Comparison of ENCODE assay signal across 29 mouse cellular contexts in genomic region chr16:19179214-19180010, GRCm38 (mm10).
DNase-seq lines count a peak whose midpoint lies in the region; ATAC-seq and TF ChIP-seq lines count a peak whose summit lies in the region.
"Had no signal": no experiment of that assay in that cellular context is flagged by ENCODE, and none has a peak within 500 bp of the region (broad histone marks: within the 10 kb centered on the region; RNA-seq: fewer than 3 reads in every experiment).

No protein-coding gene starts in this region.

- peak; percentile 55 for TF ChIP-seq POLR2A in CH12.LX (IDR thresholded peaks at IDR 0.05; ENCODE audit: low read depth, low read length)

- DNase-seq in 416B (ENCODE audit: low read depth) (peak; percentile 29), CH12.LX (ENCODE audit: extremely low read depth) (peak; percentile 97)
- peak; percentile 44 to 65 for DNase-seq in spleen, adult 18-20 months
- DNase-seq in forebrain, embryonic 14.5 days (ENCODE audit: low spot score) = no peak
- no peak for DNase-seq in layer of hippocampus, postnatal 14 days (ENCODE audit: low spot score in 2 of 2)
- DNase-seq in adrenal gland, adult 8-10 months = no peak
- DNase-seq: adrenal gland, postnatal 36 days; cerebellum, adult 11-12 months; cerebellum, postnatal 25 days; embryo, embryonic 11 days; kidney, adult 11 months; kidney, postnatal 4 days; layer of hippocampus, adult 9-11 months; left cerebral cortex, postnatal 4 days; liver; lung, postnatal 10 days; midbrain, embryonic 14.5 days; right cerebral cortex, adult 18-20 months; right cerebral cortex, postnatal 4 days; thymus, postnatal 36 days had no signal

- 0 out of 2 replicates have a peak overlapping the region, but pooled peaks have one; percentile 37 for H3K4me2 ChIP-seq in CH12.LX (ENCODE audit: insufficient read depth, low read depth, poor library complexity, severe bottlenecking)
- no peak overlapping the region for H3K4me2 ChIP-seq in forebrain, embryonic 14.5 days (ENCODE audit: low read length)
- no peak overlapping the region for H3K4me2 ChIP-seq in intestine, postnatal 0 days (replicated peaks; ENCODE audit: low read depth)
- H3K4me2 ChIP-seq: embryonic facial prominence, embryonic 13.5 days; forebrain, embryonic 12.5 days; heart, embryonic 11.5 days; kidney, embryonic 15.5 days; neural tube, embryonic 13.5 days had no signal

- H3K9me3 ChIP-seq in CH12.LX (replicated peaks; ENCODE audit: low read length) = no peaks in the 10 kb centered on the region
- no peaks in the 10 kb centered on the region for H3K9me3 ChIP-seq in forebrain, embryonic 14.5 days (replicated peaks; ENCODE audit: control insufficient read depth, low read length)
- no peaks in the 10 kb centered on the region for H3K9me3 ChIP-seq in intestine, postnatal 0 days (ENCODE audit: control insufficient read depth)
- H3K9me3 ChIP-seq: embryonic facial prominence, embryonic 13.5 days; forebrain, embryonic 12.5 days; kidney, embryonic 15.5 days; neural tube, embryonic 13.5 days had no signal

- TF ChIP-seq RAD21 in CH12.LX (IDR thresholded peaks at IDR 0.05; ENCODE audit: low read depth, low read length) = peak; percentile 38

- WGBS in forebrain, embryonic 14.5 days = 23% methylated on average over 1 of the region's 1 CpGs
- WGBS in intestine, postnatal 0 days = 12% methylated on average over 1 of the region's 1 CpGs

- peak; percentile 100 for TF ChIP-seq EP300 in CH12.LX (IDR thresholded peaks at IDR 0.05; ENCODE audit: low read length)

- dilution Hi-C loops in CH12.LX (cut with MboI; ENCODE audit: extremely low pct_ligation_motif_present, extremely low pct_unique_long_range_greater_than_20kb, low sequenced_read_pairs) = no loop called here

- in situ Hi-C loops in CH12.LX (cut with MboI; ENCODE audit: low pct_ligation_motif_present, low pct_unique_long_range_greater_than_20kb, low sequenced_read_pairs) = no loop called here

- no peaks in the 10 kb centered on the region for H3K27me3 ChIP-seq in CH12.LX (replicated peaks)
- H3K27me3 ChIP-seq in forebrain, embryonic 14.5 days (replicated peaks; ENCODE audit: control insufficient read depth, insufficient read depth, low read length) = no peaks in the 10 kb centered on the region
- no peaks in the 10 kb centered on the region for H3K27me3 ChIP-seq in intestine, postnatal 0 days (replicated peaks; ENCODE audit: control insufficient read depth, insufficient read depth, low read length)
- H3K27me3 ChIP-seq: embryonic facial prominence, embryonic 13.5 days; forebrain, embryonic 12.5 days; kidney, embryonic 15.5 days; neural tube, embryonic 13.5 days had no signal

- peaks cover 0 to 1% of the 10 kb centered on the region in 2 experiments for H3K36me3 ChIP-seq in CH12.LX (replicated peaks in 1 of 2; ENCODE audit: control insufficient read depth in 1 of 2, insufficient read depth in 1 of 2, low read length in 1 of 2)
- H3K36me3 ChIP-seq in forebrain, embryonic 14.5 days (ENCODE audit: control insufficient read depth, insufficient read depth, low read length) = no peaks in the 10 kb centered on the region
- H3K36me3 ChIP-seq in intestine, postnatal 0 days (ENCODE audit: control insufficient read depth, insufficient read depth) = no peaks in the 10 kb centered on the region
- H3K36me3 ChIP-seq: embryonic facial prominence, embryonic 13.5 days; forebrain, embryonic 12.5 days; kidney, embryonic 15.5 days; neural tube, embryonic 13.5 days had no signal

- H3K4me3 ChIP-seq in CH12.LX (replicated peaks in 1 of 3; ENCODE audit: low read depth in 2 of 3, low read length in 2 of 3, poor library complexity in 1 of 3) = no peak overlapping the region
- no peak overlapping the region for H3K4me3 ChIP-seq in forebrain, embryonic 14.5 days (ENCODE audit: low read depth, low read length)
- H3K4me3 ChIP-seq in intestine, postnatal 0 days (ENCODE audit: low read depth, low read length) = no peak overlapping the region
- H3K4me3 ChIP-seq: embryonic facial prominence, embryonic 13.5 days; erythroblast, embryonic 14.5 days; forebrain, embryonic 12.5 days; kidney, embryonic 15.5 days; myocyte; neural tube, embryonic 13.5 days had no signal

- 0 out of 4 replicates have a peak, but pooled peaks of 1 of the 2 experiments have one; percentile 15 for TF ChIP-seq CTCF in CH12.LX (conservative IDR thresholded peaks at IDR 0.05 in 1 of 2, IDR thresholded peaks at IDR 0.05 in 1 of 2; ENCODE audit: low read depth in 2 of 2, low read length in 2 of 2)
- no peak for TF ChIP-seq CTCF in intestine, postnatal 0 days (IDR thresholded peaks at IDR 0.05; ENCODE audit: low read depth)

- H3K9ac ChIP-seq in CH12.LX (ENCODE audit: insufficient read depth, low read depth) = peak overlapping the region; percentile 66
- H3K9ac ChIP-seq in forebrain, embryonic 14.5 days (ENCODE audit: low read length) = no peak overlapping the region
- no peak overlapping the region for H3K9ac ChIP-seq in intestine, postnatal 0 days (ENCODE audit: low read depth, low read length)
- H3K9ac ChIP-seq: embryonic facial prominence, embryonic 13.5 days; forebrain, embryonic 12.5 days; kidney, embryonic 15.5 days; neural tube, embryonic 13.5 days had no signal

- peaks cover 15 to 53% of the 10 kb centered on the region in 2 experiments for H3K4me1 ChIP-seq in CH12.LX (ENCODE audit: control insufficient read depth in 1 of 2, insufficient read depth in 2 of 2)
- no peaks in the 10 kb centered on the region for H3K4me1 ChIP-seq in forebrain, embryonic 14.5 days (ENCODE audit: control insufficient read depth, insufficient read depth, low read length)
- no peaks in the 10 kb centered on the region for H3K4me1 ChIP-seq in intestine, postnatal 0 days (replicated peaks; ENCODE audit: control insufficient read depth, insufficient read depth, low read length)
- H3K4me1 ChIP-seq: embryonic facial prominence, embryonic 13.5 days; forebrain, embryonic 12.5 days; kidney, embryonic 15.5 days; neural tube, embryonic 13.5 days had no signal

- no peaks in the 10 kb centered on the region for H3K79me2 ChIP-seq in CH12.LX (replicated peaks; ENCODE audit: control insufficient read depth, extremely low read depth, insufficient read depth, poor library complexity, severe bottlenecking)

- peak; percentile 46 for ATAC-seq in megakaryocyte progenitor cell, adult 5-6 weeks (replicated peaks; ENCODE audit: poor library complexity)
- ATAC-seq in forebrain, embryonic 14.5 days = no peak
- ATAC-seq in intestine, postnatal 0 days = no peak

- peak overlapping the region; percentile 97 for H3K27ac ChIP-seq in CH12.LX (ENCODE audit: insufficient read depth, low read depth)
- no peak overlapping the region for H3K27ac ChIP-seq in forebrain, embryonic 14.5 days (ENCODE audit: low read depth, low read length)
- no peak overlapping the region for H3K27ac ChIP-seq in intestine, postnatal 0 days (ENCODE audit: low read depth, low read length)
- H3K27ac ChIP-seq: embryonic facial prominence, embryonic 13.5 days; forebrain, embryonic 12.5 days; kidney, embryonic 15.5 days; neural tube, embryonic 13.5 days had no signal

TF ChIP-seq in CH12.LX, 34 proteins besides CTCF, POLR2A, EP300 and RAD21 (continues in another document):
- TF ChIP-seq JUN (IDR thresholded peaks at IDR 0.05; ENCODE audit: insufficient read depth, low read depth, low read length) (peak; percentile 85), JUND (conservative IDR thresholded peaks at IDR 0.05; ENCODE audit: low read depth, low read length) (peak; percentile 91), HCFC1 (IDR thresholded peaks at IDR 0.05; ENCODE audit: low read depth, low read length) (0 out of 2 replicates have a peak, but pooled peaks have one; percentile 6), ZNF384 (IDR thresholded peaks at IDR 0.05; ENCODE audit: low read depth, low read length) (peak; percentile 74), SMC3 (IDR thresholded peaks at IDR 0.05; ENCODE audit: low read depth, low read length) (peak; percentile 38), TBP (conservative IDR thresholded peaks at IDR 0.05; ENCODE audit: low read depth, low read length) (peak; percentile 63), GABPA (IDR thresholded peaks at IDR 0.05; ENCODE audit: insufficient replicate concordance, low read depth, low read length) (no peak), ZKSCAN1 (IDR thresholded peaks at IDR 0.05; ENCODE audit: borderline replicate concordance, low read depth, low read length) (no peak), ETS1 (conservative IDR thresholded peaks at IDR 0.05; ENCODE audit: low read depth, low read length) (peak; percentile 92), SIN3A (IDR thresholded peaks at IDR 0.05; ENCODE audit: low read length) (peak; percentile 97), IRF4 (IDR thresholded peaks at IDR 0.05; ENCODE audit: low read depth, low read length) (peak; percentile 100), ELF1 (IDR thresholded peaks at IDR 0.05; ENCODE audit: low read depth, low read length) (peak; percentile 28; the same call in 1 of the 2 replicates), TCF12 (IDR thresholded peaks at IDR 0.05; ENCODE audit: low read depth, low read length) (peak; percentile 100), MYC (IDR thresholded peaks at IDR 0.05; ENCODE audit: low read depth, low read length) (peak; percentile 94), BHLHE40 (IDR thresholded peaks at IDR 0.05; ENCODE audit: low read depth, low read length) (peak; percentile 88), NRF1 (IDR thresholded peaks at IDR 0.05; ENCODE audit: low read depth, low read length) (no peak), CHD2 (IDR thresholded peaks at IDR 0.05; ENCODE audit: low read length) (peak; percentile 96), ZMIZ1 (IDR thresholded peaks at IDR 0.05; ENCODE audit: low read depth, low read length) (peak; percentile 82), ZC3H11A (IDR thresholded peaks at IDR 0.05; ENCODE audit: low read depth, low read length) (no peak), MAFK (IDR thresholded peaks at IDR 0.05; ENCODE audit: insufficient replicate concordance, low read length) (peak; percentile 82), NELFE (IDR thresholded peaks at IDR 0.05; ENCODE audit: low read depth, low read length) (no peak; the same call in 1 of the 2 replicates), UBTF (IDR thresholded peaks at IDR 0.05; ENCODE audit: low read depth, low read length) (no peak), MXI1 (IDR thresholded peaks at IDR 0.05; ENCODE audit: low read depth, low read length) (no peak; the same call in 1 of the 2 replicates), MEF2A (IDR thresholded peaks at IDR 0.05; ENCODE audit: borderline replicate concordance, low read depth, low read length) (peak; percentile 100), MAX (IDR thresholded peaks at IDR 0.05; ENCODE audit: low read length) (peak; percentile 73; the same call in 1 of the 2 replicates), RCOR1 (conservative IDR thresholded peaks at IDR 0.05; ENCODE audit: low read depth, low read length) (peak; percentile 93), PAX5 (IDR thresholded peaks at IDR 0.05; ENCODE audit: low read length) (no peak), MAZ (IDR thresholded peaks at IDR 0.05; ENCODE audit: low read depth, low read length) (peak; percentile 96), E2F4 (IDR thresholded peaks at IDR 0.05; ENCODE audit: insufficient replicate concordance, low read depth, low read length) (no peak; the same call in 1 of the 2 replicates)

Comparison
In these comparisons a context has a peak if more than half of its experiments do, and no peak if none do; other contexts are left out.
1. DNase-seq: peak in 416B (single experiment), CH12.LX (single experiment) and spleen, adult 18-20 months (2 of 2); none in forebrain, embryonic 14.5 days (single experiment), layer of hippocampus, postnatal 14 days (0 of 2) and adrenal gland, adult 8-10 months (single experiment).